Mouse (Mus musculus) neural tube, embryonic 14.5 days (tissue): ENCODE data around the gene Cdr1. TPM values are rescaled to one million over a fixed set of nuclear protein-coding genes. Genes with fewer than 3 reads are reported as not detected.

Experiments
- ATAC-seq: fragments of 200-750 bp; cut with Nextera tagmentation; 2 replicates; pipeline ENCODE4 v1.8.0; 2017; ENCODE audit warnings: low read depth, mild to moderate bottlenecking, moderate TSS enrichment, moderate library complexity
- H3K27ac ChIP-seq: fragments of 300-500 bp; sonication (generic); 2 replicates; pipeline ENCODE4 v1.5.1; 2014; ENCODE audit warnings: low read depth, mild to moderate bottlenecking, control low read depth, low read length, moderate library complexity, mixed read lengths
- H3K27me3 ChIP-seq: fragments of 300-500 bp; sonication (generic); 2 replicates; pipeline ENCODE4 v1.6.1; 2014; ENCODE audit warnings: low read length; ENCODE audit not compliant: control insufficient read depth, insufficient read depth
- H3K36me3 ChIP-seq: fragments of 300-500 bp; sonication (generic); 2 replicates; pipeline ENCODE4 v1.6.1; 2014; ENCODE audit warnings: low read length, mixed read lengths; ENCODE audit not compliant: control insufficient read depth, insufficient read depth
- H3K4me1 ChIP-seq: fragments of 300-500 bp; sonication (generic); 2 replicates; pipeline ENCODE4 v1.6.1; 2014; ENCODE audit warnings: low read length; ENCODE audit not compliant: control insufficient read depth, insufficient read depth
- H3K4me2 ChIP-seq: fragments of 300-500 bp; sonication (generic); 2 replicates; pipeline ENCODE4 v1.6.1; 2014; ENCODE audit warnings: mild to moderate bottlenecking, low read depth, low read length, control low read depth
- H3K4me3 ChIP-seq: fragments of 300-500 bp; sonication (generic); 2 replicates; pipeline ENCODE4 v1.5.1; 2014; ENCODE audit warnings: low read depth, low read length, control low read depth, mixed read lengths
- H3K9ac ChIP-seq: fragments of 300-500 bp; sonication (generic); replicated peaks from 2 replicates; pipeline ENCODE4 v1.6.1; 2014; ENCODE audit warnings: low read depth, mild to moderate bottlenecking, control low read depth, low read length, mixed read lengths
- H3K9me3 ChIP-seq: fragments of 300-500 bp; sonication (generic); 2 replicates; pipeline ENCODE4 v1.6.1; 2016; ENCODE audit warnings: low read length; ENCODE audit not compliant: control insufficient read depth
- WGBS: fragments of 180-500 bp; shearing (Covaris S2); extraction: QIAGEN DNeasy Blood & Tissue Kit; methylation state at CpG from one replicate; pipeline ENCODE4 v1.1.7; 2014; 5-methylcytosine and 5-hydroxymethylcytosine counted together
- polyA plus RNA-seq: library from polyadenylated mRNA; unstranded; fragments of >200 nt; fragmentation: Nextera tagmentation; extraction: Ambion mirVana; gene quantifications from 2 replicates; pipeline ENCODE4 v1.2.1, GENCODE M21; 2014

Gene Cdr1
- not detected in 2 replicates for polyA plus RNA-seq

- H3K27ac ChIP-seq, result no peak within 1 kb of the TSS
- WGBS, result 95% methylated on average over 6 of the region's 6 CpGs
- no peaks in the 10 kb centered on the region for H3K4me1 ChIP-seq
- H3K36me3 ChIP-seq, result peaks cover 7% of the 10 kb centered on the region; the same call in 1 of the 2 replicates
- H3K27me3 ChIP-seq, result no peaks in the 10 kb centered on the region
- H3K9ac ChIP-seq, result no peak within 1 kb of the TSS
- no peak for ATAC-seq
- H3K9me3 ChIP-seq, result peaks cover 7% of the 10 kb centered on the region; the same call in 1 of the 2 replicates
- H3K4me2 ChIP-seq, result no peak within 1 kb of the TSS
- no peak within 1 kb of the TSS for H3K4me3 ChIP-seq
Observed at GRCm38 (mm10) chrX:61185458-61185857, at the start of gene Cdr1. Gene Cdr1 (minus strand): TSS chrX:61185558.

GRCm38 (mm10) chrX:61185869-61186268 is 511 bp upstream of the Cdr1 start:
- H3K4me1 ChIP-seq, result no peaks in the 10 kb centered on the region
- 94% methylated on average over 6 of the region's 6 CpGs for WGBS
- H3K27ac ChIP-seq, result no peak overlapping the region
- H3K27me3 ChIP-seq, result no peaks in the 10 kb centered on the region
- H3K4me3 ChIP-seq, result no peak overlapping the region
- H3K4me2 ChIP-seq, result no peak overlapping the region
- H3K36me3 ChIP-seq, result peaks cover 7% of the 10 kb centered on the region; the same call in 1 of the 2 replicates
- ATAC-seq, result no peak
- no peak overlapping the region for H3K9ac ChIP-seq
- peaks cover 7% of the 10 kb centered on the region; the same call in 1 of the 2 replicates for H3K9me3 ChIP-seq

GRCm38 (mm10) chrX:61166519-61166918 is 18.8 kb downstream of the Cdr1 start:
- H3K27ac ChIP-seq, result no peak overlapping the region
- no peaks in the 10 kb centered on the region for H3K4me1 ChIP-seq
- no peak for ATAC-seq
- no peaks in the 10 kb centered on the region for H3K27me3 ChIP-seq
- no peak overlapping the region for H3K9ac ChIP-seq
- no peak overlapping the region for H3K4me3 ChIP-seq
- 40% methylated on average over 2 of the region's 2 CpGs for WGBS
- no peak overlapping the region for H3K4me2 ChIP-seq
- H3K9me3 ChIP-seq, result no peaks in the 10 kb centered on the region
- no peaks in the 10 kb centered on the region for H3K36me3 ChIP-seq

- H3K4me1 ChIP-seq, result no peaks in the 10 kb centered on the region
- no peak for ATAC-seq
- no peak overlapping the region for H3K9ac ChIP-seq
- no peak overlapping the region for H3K27ac ChIP-seq
- H3K4me3 ChIP-seq, result no peak overlapping the region
- WGBS, result 64% methylated on average over 2 of the region's 2 CpGs
- H3K4me2 ChIP-seq, result no peak overlapping the region
- no peaks in the 10 kb centered on the region for H3K9me3 ChIP-seq
- no peaks in the 10 kb centered on the region for H3K36me3 ChIP-seq
- no peaks in the 10 kb centered on the region for H3K27me3 ChIP-seq
Observed at GRCm38 (mm10) chrX:61161249-61161648, 24.1 kb downstream of the Cdr1 start.

DNA sequence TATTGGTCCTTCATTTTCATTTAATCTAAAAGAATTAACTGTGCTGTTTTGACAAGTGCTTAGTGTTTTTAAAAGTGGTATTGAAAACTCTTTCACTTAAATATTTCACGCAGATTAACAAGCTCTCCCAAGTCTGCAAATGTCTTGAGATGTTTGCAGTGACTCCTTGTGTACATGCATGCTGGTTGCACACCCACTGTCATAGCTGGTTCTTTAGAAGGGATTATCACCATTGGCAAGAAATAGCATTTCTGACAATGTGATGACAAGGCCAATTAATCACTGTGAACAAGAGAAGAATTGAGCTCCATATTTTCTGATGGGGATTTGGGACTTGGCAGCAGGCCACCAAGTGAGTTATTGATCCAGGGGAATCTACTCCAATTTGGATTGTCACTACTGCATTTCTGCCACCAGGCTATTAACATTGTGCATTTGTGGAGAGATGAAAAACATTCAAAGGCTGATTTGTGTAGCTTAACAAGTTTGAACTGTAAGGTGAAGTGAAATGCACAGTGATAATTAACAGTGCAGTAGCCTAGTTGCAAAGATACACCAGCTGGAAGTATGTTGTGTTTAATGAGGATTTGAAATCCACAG is 30.6 kb downstream of the Cdr1 start:
- ATAC-seq, result no peak
- H3K9ac ChIP-seq, result no peak overlapping the region

DNA sequence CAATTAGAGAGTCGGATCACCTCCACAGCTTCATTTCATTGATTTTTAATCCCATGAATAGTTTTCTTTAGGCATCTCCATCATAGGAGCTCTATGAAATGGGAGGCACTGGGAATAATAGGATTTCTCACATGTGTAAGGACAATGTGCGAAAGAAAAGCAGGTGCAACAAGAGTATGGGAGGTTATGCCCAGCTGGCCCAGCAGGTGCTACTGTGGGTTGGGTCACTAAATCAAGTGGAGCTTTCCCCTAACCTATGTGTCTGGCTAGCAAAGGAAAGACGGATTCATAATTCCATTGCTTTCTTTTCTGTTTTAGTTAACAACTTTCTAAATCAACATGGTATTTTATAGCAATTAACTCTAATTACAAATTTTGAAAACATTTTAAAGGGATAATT is 31.1 kb downstream of the Cdr1 start:
- H3K9ac ChIP-seq, result no peak overlapping the region
- H3K4me1 ChIP-seq, result no peaks in the 10 kb centered on the region
- H3K4me3 ChIP-seq, result no peak overlapping the region
- ATAC-seq, result no peak
- H3K27me3 ChIP-seq, result no peaks in the 10 kb centered on the region
- H3K36me3 ChIP-seq, result no peaks in the 10 kb centered on the region
- WGBS, result 77% methylated on average over 3 of the region's 3 CpGs
- no peak overlapping the region for H3K4me2 ChIP-seq
- H3K9me3 ChIP-seq, result no peaks in the 10 kb centered on the region
- H3K27ac ChIP-seq, result no peak overlapping the region

More for the DNA sequence above, 30.6 kb downstream of the Cdr1 start:
- no peaks in the 10 kb centered on the region for H3K36me3 ChIP-seq
- H3K4me2 ChIP-seq, result no peak overlapping the region
- no peaks in the 10 kb centered on the region for H3K9me3 ChIP-seq
- WGBS, result 90% methylated on average over 1 of the region's 1 CpGs
- no peak overlapping the region for H3K4me3 ChIP-seq
- H3K4me1 ChIP-seq, result no peaks in the 10 kb centered on the region
- no peaks in the 10 kb centered on the region for H3K27me3 ChIP-seq
- H3K27ac ChIP-seq, result no peak overlapping the region

- Histone ChIP-seq H3K4me2 (no peak overlapping the region), H3K4me1 (no peaks in the 10 kb centered on the region), H3K27me3 (no peaks in the 10 kb centered on the region), H3K9ac (no peak overlapping the region), H3K36me3 (no peaks in the 10 kb centered on the region), H3K4me3 (no peak overlapping the region), H3K27ac (no peak overlapping the region), H3K9me3 (no peaks in the 10 kb centered on the region)
- ATAC-seq, result no peak
- 23% methylated on average over 2 of the region's 2 CpGs for WGBS
Observed at GRCm38 (mm10) chrX:61146569-61146968, 38.8 kb downstream of the Cdr1 start.

GRCm38 (mm10) chrX:61145416-61145815 is 39.9 kb downstream of the Cdr1 start:
- H3K27me3 ChIP-seq, result no peaks in the 10 kb centered on the region
- H3K4me1 ChIP-seq, result no peaks in the 10 kb centered on the region
- no peak overlapping the region for H3K27ac ChIP-seq
- no peaks in the 10 kb centered on the region for H3K36me3 ChIP-seq
- WGBS, result 85% methylated on average over 2 of the region's 2 CpGs
- H3K9ac ChIP-seq, result no peak overlapping the region
- no peak for ATAC-seq
- no peak overlapping the region for H3K4me3 ChIP-seq
- no peak overlapping the region for H3K4me2 ChIP-seq
- no peaks in the 10 kb centered on the region for H3K9me3 ChIP-seq

DNA sequence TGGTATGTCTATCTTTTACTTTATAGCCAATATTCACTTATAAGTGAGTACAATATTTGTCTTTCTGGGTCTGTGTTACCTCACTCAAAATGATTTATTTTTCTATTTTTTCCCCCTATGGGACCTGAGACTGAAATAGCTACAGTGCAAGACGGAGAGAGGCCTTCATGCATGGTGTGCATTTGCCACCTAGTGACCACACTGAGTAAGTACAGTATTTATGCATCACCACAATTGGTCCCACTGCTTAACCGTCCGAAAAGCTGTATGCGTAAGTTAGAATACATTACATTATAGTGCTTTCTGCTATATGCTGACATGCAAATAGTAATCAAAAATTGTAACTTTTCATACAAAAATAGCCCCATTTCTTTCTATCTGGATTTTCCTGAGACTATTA is 50.8 kb downstream of the Cdr1 start:
- 60% methylated on average over 4 of the region's 4 CpGs for WGBS
- Histone ChIP-seq H3K27me3 (no peaks in the 10 kb centered on the region), H3K4me3 (no peak overlapping the region), H3K27ac (no peak overlapping the region), H3K4me1 (no peaks in the 10 kb centered on the region), H3K4me2 (no peak overlapping the region), H3K9ac (no peak overlapping the region), H3K36me3 (no peaks in the 10 kb centered on the region), H3K9me3 (no peaks in the 10 kb centered on the region)
- no peak for ATAC-seq
